Mouse (Mus musculus) lung, embryonic 16.5 days (tissue): ENCODE results near the gene Gm3336. TPM values are rescaled to one million over a fixed set of nuclear protein-coding genes. Genes with fewer than 3 reads are reported as not detected.

Experiments
- ATAC-seq: fragments of 200-750 bp; cut with Nextera tagmentation; 2 replicates; pipeline ENCODE4 v1.8.0; 2017; ENCODE audit warnings: low read depth, mild to moderate bottlenecking, moderate library complexity
- H3K27ac ChIP-seq: fragments of 300-500 bp; sonication (generic); 2 replicates; pipeline ENCODE4 v1.5.1; 2014; ENCODE audit warnings: mild to moderate bottlenecking, control low read depth, low read length
- H3K27me3 ChIP-seq: fragments of 300-500 bp; sonication (generic); 2 replicates; pipeline ENCODE4 v1.6.1; 2014; ENCODE audit warnings: low read depth, low read length, mixed read lengths; ENCODE audit not compliant: control insufficient read depth, insufficient read depth
- H3K36me3 ChIP-seq: fragments of 300-500 bp; sonication (generic); 2 replicates; pipeline ENCODE4 v1.6.1; 2014; ENCODE audit warnings: low read length; ENCODE audit not compliant: control insufficient read depth, insufficient read depth
- H3K4me1 ChIP-seq: fragments of 300-500 bp; sonication (generic); replicated peaks from 2 replicates; pipeline ENCODE4 v1.6.1; 2014; ENCODE audit warnings: low read length, mixed read lengths; ENCODE audit not compliant: control insufficient read depth, insufficient read depth
- H3K4me2 ChIP-seq: fragments of 300-500 bp; sonication (generic); 2 replicates; pipeline ENCODE4 v1.6.1; 2014; ENCODE audit warnings: low read depth, low read length, control low read depth
- H3K4me3 ChIP-seq: fragments of 300-500 bp; sonication (generic); 2 replicates; pipeline ENCODE4 v1.5.1; 2014; ENCODE audit warnings: mild to moderate bottlenecking, low read length, control low read depth
- H3K9ac ChIP-seq: fragments of 300-500 bp; sonication (generic); 2 replicates; pipeline ENCODE4 v1.6.1; 2014; ENCODE audit warnings: low read length, control low read depth
- H3K9me3 ChIP-seq: fragments of 300-500 bp; sonication (generic); 2 replicates; pipeline ENCODE4 v1.6.1; 2016; ENCODE audit warnings: low read length; ENCODE audit not compliant: control insufficient read depth
- WGBS: fragments of 180-500 bp; shearing (Covaris S2); extraction: QIAGEN DNeasy Blood & Tissue Kit; methylation state at CpG from one replicate; pipeline ENCODE4 v1.1.7; 2014; 5-methylcytosine and 5-hydroxymethylcytosine counted together
- polyA plus RNA-seq: library from polyadenylated mRNA; unstranded; fragments of >200 nt; fragmentation: Nextera tagmentation; extraction: Ambion mirVana; gene quantifications from 2 replicates; pipeline ENCODE4 v1.2.1, GENCODE M21; 2015

The Gm3336 gene
- polyA plus RNA-seq, 1 experiment from 2014 or later: not detected

- no peak for ATAC-seq
- Histone ChIP-seq H3K4me1 (peaks cover 14% of the 10 kb centered on the region), H3K4me2 (no peak within 1 kb of the TSS), H3K36me3 (peaks cover 6% of the 10 kb centered on the region; the same call in 1 of the 2 replicates), H3K9me3 (no peaks in the 10 kb centered on the region), H3K4me3 (no peak within 1 kb of the TSS), H3K27ac (no peak within 1 kb of the TSS), H3K27me3 (no peaks in the 10 kb centered on the region), H3K9ac (no peak within 1 kb of the TSS)
- WGBS: 86% methylated on average over 3 of the region's 3 CpGs
Measured at GRCm38 (mm10) chr8:70703287-70703686, 15.1 kb upstream of the Gm3336 start, which contains the start of gene Iqcn. Gene Iqcn (plus strand): TSS chr8:70703457.

DNA sequence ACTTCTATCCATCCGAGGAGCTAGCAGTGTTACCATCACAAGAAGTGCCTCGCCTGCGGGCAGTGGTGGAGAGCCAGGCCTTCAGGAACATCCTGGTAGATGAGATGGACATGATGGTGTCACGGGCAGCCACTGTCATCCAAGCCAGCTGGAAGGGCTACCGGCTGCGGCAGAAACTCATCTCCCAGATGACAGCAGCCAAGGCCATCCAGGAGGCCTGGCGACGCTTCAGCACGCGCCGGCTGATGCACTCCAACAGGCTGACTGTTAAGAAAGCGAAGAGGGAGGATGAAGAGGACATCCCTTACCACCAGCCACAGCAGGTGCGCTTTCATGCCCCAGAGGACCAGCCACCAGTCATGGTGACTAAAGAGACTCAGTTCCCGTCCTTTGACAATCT, 10.1 kb upstream of the Gm3336 start:
- Histone ChIP-seq H3K9me3 (no peaks in the 10 kb centered on the region), H3K4me1 (no peaks in the 10 kb centered on the region), H3K27ac (no peak overlapping the region), H3K4me2 (no peak overlapping the region), H3K4me3 (no peak overlapping the region), H3K9ac (no peak overlapping the region), H3K27me3 (no peaks in the 10 kb centered on the region), H3K36me3 (no peaks in the 10 kb centered on the region)
- ATAC-seq: no peak
- WGBS: 85% methylated on average over 14 of the region's 14 CpGs

DNA sequence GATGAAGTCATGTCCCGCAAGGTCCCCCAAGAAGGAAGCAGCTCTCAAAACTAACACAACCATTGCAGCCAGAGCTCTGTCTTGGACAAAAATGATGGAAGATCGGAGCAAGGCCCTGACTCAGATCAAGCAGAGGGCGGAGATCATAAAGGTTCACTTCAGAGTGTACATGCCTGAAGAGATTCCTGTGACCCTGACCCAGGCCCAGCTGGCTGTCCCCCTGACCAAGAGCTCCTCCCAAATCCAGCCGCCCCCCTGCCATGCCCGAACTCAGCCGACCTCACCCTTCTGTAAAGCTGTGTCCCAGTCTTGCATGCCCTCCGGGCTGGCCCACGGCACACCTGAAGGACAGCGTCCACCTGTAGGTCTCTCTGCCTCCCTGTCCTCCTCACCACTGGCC, 8.5 kb upstream of the Gm3336 start:
- Histone ChIP-seq H3K9me3 (no peaks in the 10 kb centered on the region), H3K4me1 (no peaks in the 10 kb centered on the region), H3K9ac (no peak overlapping the region), H3K4me3 (no peak overlapping the region), H3K27me3 (no peaks in the 10 kb centered on the region), H3K4me2 (no peak overlapping the region), H3K27ac (no peak overlapping the region), H3K36me3 (no peaks in the 10 kb centered on the region)
- ATAC-seq: no peak
- WGBS: 84% methylated on average over 9 of the region's 9 CpGs

- Histone ChIP-seq H3K4me3 (no peak overlapping the region), H3K27ac (no peak overlapping the region), H3K4me2 (no peak overlapping the region), H3K27me3 (no peaks in the 10 kb centered on the region), H3K36me3 (no peaks in the 10 kb centered on the region), H3K9ac (no peak overlapping the region), H3K9me3 (no peaks in the 10 kb centered on the region), H3K4me1 (no peaks in the 10 kb centered on the region)
- no peak for ATAC-seq
- WGBS: 77% methylated on average over 1 of the region's 1 CpGs
Measured at GRCm38 (mm10) chr8:70710296-70710695, 8.0 kb upstream of the Gm3336 start.

- Histone ChIP-seq H3K27me3 (no peaks in the 10 kb centered on the region), H3K4me2 (no peak overlapping the region), H3K9me3 (no peaks in the 10 kb centered on the region), H3K27ac (no peak overlapping the region), H3K4me3 (no peak overlapping the region), H3K36me3 (no peaks in the 10 kb centered on the region), H3K4me1 (no peaks in the 10 kb centered on the region), H3K9ac (no peak overlapping the region)
- ATAC-seq: no peak
- WGBS: 81% methylated on average over 11 of the region's 11 CpGs
Measured at GRCm38 (mm10) chr8:70711041-70711440, 7.3 kb upstream of the Gm3336 start.

DNA sequence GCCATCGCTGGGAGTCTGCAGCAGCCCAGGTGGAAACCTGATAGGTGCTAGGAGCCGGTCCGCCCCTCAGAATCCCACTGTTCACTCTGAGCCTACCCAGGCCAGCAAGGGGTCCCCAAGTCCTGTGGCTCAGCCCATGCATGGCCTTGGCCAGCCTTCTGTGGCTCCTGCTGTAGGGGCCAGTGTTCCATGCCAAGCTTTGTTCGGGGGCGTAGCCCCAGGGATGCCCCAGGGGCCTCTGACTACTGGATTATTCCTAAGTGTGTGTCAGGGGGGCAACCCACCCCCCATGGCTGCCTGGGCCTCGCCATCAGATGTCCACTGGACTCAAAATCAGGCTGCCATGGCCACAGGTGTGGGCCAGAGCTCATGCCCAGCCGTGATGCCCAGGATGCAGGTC, 4.4 kb upstream of the Gm3336 start:
- H3K9ac ChIP-seq: no peak overlapping the region
- no peak overlapping the region for H3K4me3 ChIP-seq
- H3K27me3 ChIP-seq: no peaks in the 10 kb centered on the region
- 75% methylated on average over 7 of the region's 7 CpGs for WGBS
- no peak overlapping the region for H3K4me2 ChIP-seq
- no peaks in the 10 kb centered on the region for H3K4me1 ChIP-seq
- H3K27ac ChIP-seq: no peak overlapping the region
- no peak for ATAC-seq
- H3K9me3 ChIP-seq: no peaks in the 10 kb centered on the region
- H3K36me3 ChIP-seq: no peaks in the 10 kb centered on the region

GRCm38 (mm10) chr8:70715086-70715485, 3.3 kb upstream of the Gm3336 start:
- Histone ChIP-seq H3K36me3 (no peaks in the 10 kb centered on the region), H3K4me1 (no peaks in the 10 kb centered on the region), H3K9me3 (no peaks in the 10 kb centered on the region), H3K9ac (no peak overlapping the region), H3K27ac (no peak overlapping the region), H3K4me3 (no peak overlapping the region), H3K27me3 (peaks cover 3% of the 10 kb centered on the region; the same call in 1 of the 2 replicates), H3K4me2 (no peak overlapping the region)
- no peak for ATAC-seq
- WGBS: 56% methylated on average over 2 of the region's 2 CpGs

- H3K27me3 ChIP-seq: peaks cover 3% of the 10 kb centered on the region; the same call in 1 of the 2 replicates
- no peaks in the 10 kb centered on the region for H3K36me3 ChIP-seq
- H3K4me2 ChIP-seq: no peak overlapping the region
- ATAC-seq: no peak
- H3K9ac ChIP-seq: no peak overlapping the region
- no peak overlapping the region for H3K4me3 ChIP-seq
- H3K27ac ChIP-seq: no peak overlapping the region
- no peaks in the 10 kb centered on the region for H3K4me1 ChIP-seq
- 77% methylated on average over 40 of the region's 40 CpGs for WGBS
- H3K9me3 ChIP-seq: no peaks in the 10 kb centered on the region
Measured at GRCm38 (mm10) chr8:70716521-70717400, 1.6 kb upstream of the Gm3336 start.

GRCm38 (mm10) chr8:70719796-70720270, 1.5 kb downstream of the Gm3336 start:
- Histone ChIP-seq H3K9ac (no peak overlapping the region), H3K27ac (no peak overlapping the region), H3K4me2 (no peak overlapping the region), H3K9me3 (no peaks in the 10 kb centered on the region), H3K27me3 (peaks cover 3% of the 10 kb centered on the region; the same call in 1 of the 2 replicates), H3K4me3 (no peak overlapping the region), H3K4me1 (no peaks in the 10 kb centered on the region; the same call in 1 of the 2 replicates), H3K36me3 (no peaks in the 10 kb centered on the region)
- ATAC-seq: no peak
- 46% methylated on average over 9 of the region's 9 CpGs for WGBS
